Mouse (Mus musculus) neural tube, embryonic 12.5 days (tissue): ENCODE data around the gene Abi1. TPM values are rescaled to one million over a fixed set of nuclear protein-coding genes. Genes with fewer than 3 reads are reported as not detected.
A peak's percentile ranks its signal among the peaks of the same experiment; 100 is the strongest.
"Not testable (repeated sequence)": the region's sequence is repeated elsewhere in the genome, so short reads cannot be mapped to it uniquely, and the experiment has no call there.

Source experiments
- ATAC-seq: fragments of 200-750 bp; cut with Nextera tagmentation; 2 replicates; pipeline ENCODE4 v1.8.0; 2017; ENCODE audit warnings: low read depth, mild to moderate bottlenecking, moderate TSS enrichment, moderate library complexity; ENCODE audit not compliant: low FRiP score
- H3K27ac ChIP-seq: fragments of 300-500 bp; sonication (generic); 2 replicates; pipeline ENCODE4 v1.5.1; 2016
- H3K27me3 ChIP-seq: fragments of 300-500 bp; sonication (generic); replicated peaks from 2 replicates; pipeline ENCODE4 v1.6.1; 2016; ENCODE audit warnings: mild to moderate bottlenecking
- H3K36me3 ChIP-seq: fragments of 300-500 bp; sonication (generic); 2 replicates; pipeline ENCODE4 v1.6.1; 2016; ENCODE audit warnings: mild to moderate bottlenecking
- H3K4me1 ChIP-seq: fragments of 300-500 bp; sonication (generic); 2 replicates; pipeline ENCODE4 v1.6.1; 2016
- H3K4me2 ChIP-seq: fragments of 300-500 bp; sonication (generic); replicated peaks from 2 replicates; pipeline ENCODE4 v1.6.1; 2016; ENCODE audit warnings: mild to moderate bottlenecking
- H3K4me3 ChIP-seq: fragments of 300-500 bp; sonication (generic); 2 replicates; pipeline ENCODE4 v1.5.1; 2016
- H3K9ac ChIP-seq: fragments of 300-500 bp; sonication (generic); 2 replicates; pipeline ENCODE4 v1.6.1; 2016; ENCODE audit warnings: mild to moderate bottlenecking
- H3K9me3 ChIP-seq: fragments of 300-500 bp; sonication (generic); 2 replicates; pipeline ENCODE4 v1.6.1; 2016; ENCODE audit warnings: mild to moderate bottlenecking
- WGBS: fragments of 180-500 bp; shearing (Covaris S2); methylation state at CpG from one replicate; pipeline ENCODE4 v1.1.7; 2016; 5-methylcytosine and 5-hydroxymethylcytosine counted together
- polyA plus RNA-seq: library from polyadenylated mRNA; unstranded; fragments of >200 nt; fragmentation: Nextera tagmentation; extraction: Ambion mirVana; gene quantifications from 2 replicates; pipeline ENCODE4 v1.2.1, GENCODE M21; 2016

The Abi1 gene
- polyA plus RNA-seq, 1 experiment from 2014 or later, result 46.9 TPM

DNA sequence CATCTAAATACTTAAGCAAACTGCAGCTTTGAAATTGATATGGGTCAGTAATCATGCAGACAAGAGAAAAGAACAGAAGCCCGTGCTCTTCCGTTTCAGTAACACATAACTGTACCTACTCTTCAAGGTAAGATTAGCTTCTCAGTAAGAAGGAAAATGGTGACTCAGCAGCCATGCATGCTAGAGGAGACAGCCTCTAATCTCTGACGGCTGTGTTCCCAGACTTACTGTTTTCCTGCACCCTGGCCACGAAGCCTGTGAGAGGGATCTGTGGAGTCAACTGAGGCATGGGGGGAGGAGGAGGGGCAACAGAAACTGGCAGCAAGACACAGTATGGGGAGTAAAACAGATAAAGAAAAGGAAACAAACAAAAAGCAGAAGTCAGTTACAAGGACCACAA is 90.1 kb downstream of the Abi1 start:
- Histone ChIP-seq H3K9ac (no peak overlapping the region), H3K9me3 (no peaks in the 10 kb centered on the region), H3K4me1 (no peaks in the 10 kb centered on the region), H3K27me3 (no peaks in the 10 kb centered on the region), H3K4me2 (no peak overlapping the region), H3K4me3 (no peak overlapping the region), H3K27ac (no peak overlapping the region), H3K36me3 (peaks cover 10% of the 10 kb centered on the region; the same call in 1 of the 2 replicates)
- 75% methylated on average over 4 of the region's 4 CpGs for WGBS
- ATAC-seq, result no peak

DNA sequence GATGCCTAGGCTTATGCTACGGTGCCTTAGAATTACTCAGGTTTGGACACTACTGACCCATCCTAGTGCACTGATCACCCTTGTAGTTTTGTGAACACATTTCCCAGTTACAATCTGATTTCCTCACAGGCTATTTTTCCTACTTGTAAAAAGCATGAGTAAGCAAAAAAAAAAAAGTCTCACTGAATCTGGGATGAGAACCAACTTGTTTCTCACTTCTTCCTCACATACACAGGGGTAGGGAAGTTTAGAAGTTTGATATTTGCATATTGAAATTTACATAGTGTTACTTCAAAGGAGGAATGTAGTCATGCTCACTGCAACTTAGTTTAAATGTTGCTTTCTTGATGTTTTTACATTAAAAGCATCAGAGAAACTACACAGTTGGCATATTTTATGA is 106.5 kb downstream of the Abi1 start:
- no peak overlapping the region for H3K4me3 ChIP-seq
- no peak overlapping the region for H3K9ac ChIP-seq
- H3K4me1 ChIP-seq, result no peaks in the 10 kb centered on the region
- H3K9me3 ChIP-seq, result no peaks in the 10 kb centered on the region
- 89% methylated on average over 1 of the region's 1 CpGs for WGBS
- no peak overlapping the region for H3K27ac ChIP-seq
- H3K27me3 ChIP-seq, result no peaks in the 10 kb centered on the region
- no peak for ATAC-seq
- H3K36me3 ChIP-seq, result peaks cover 23% of the 10 kb centered on the region
- no peak overlapping the region for H3K4me2 ChIP-seq

DNA sequence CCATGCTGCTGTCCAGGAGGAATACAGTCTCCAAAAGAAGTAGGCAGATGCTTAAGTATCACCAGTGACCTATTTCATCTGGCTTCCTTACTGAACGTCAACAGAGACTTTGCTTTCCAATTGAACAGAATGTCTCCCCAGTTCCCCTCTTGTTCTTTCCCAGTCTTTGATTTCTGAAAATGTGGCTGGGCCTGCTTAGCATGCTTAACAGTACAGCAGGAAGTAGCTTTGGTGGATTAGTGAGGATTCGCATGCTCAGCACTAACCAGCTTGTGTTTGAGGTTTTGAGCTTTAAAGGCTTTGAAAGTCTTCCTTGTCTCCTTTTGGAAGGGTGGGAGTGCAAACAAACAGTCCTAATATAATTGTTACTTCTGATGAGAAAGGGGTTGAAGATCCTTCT is 111.8 kb downstream of the Abi1 start:
- WGBS, result 83% methylated on average over 2 of the region's 2 CpGs
- H3K9ac ChIP-seq, result no peak overlapping the region
- peaks cover 22% of the 10 kb centered on the region for H3K36me3 ChIP-seq
- no peaks in the 10 kb centered on the region for H3K27me3 ChIP-seq
- H3K27ac ChIP-seq, result no peak overlapping the region
- ATAC-seq, result no peak
- no peaks in the 10 kb centered on the region for H3K9me3 ChIP-seq
- no peaks in the 10 kb centered on the region for H3K4me1 ChIP-seq
- no peak overlapping the region for H3K4me3 ChIP-seq
- H3K4me2 ChIP-seq, result no peak overlapping the region

DNA sequence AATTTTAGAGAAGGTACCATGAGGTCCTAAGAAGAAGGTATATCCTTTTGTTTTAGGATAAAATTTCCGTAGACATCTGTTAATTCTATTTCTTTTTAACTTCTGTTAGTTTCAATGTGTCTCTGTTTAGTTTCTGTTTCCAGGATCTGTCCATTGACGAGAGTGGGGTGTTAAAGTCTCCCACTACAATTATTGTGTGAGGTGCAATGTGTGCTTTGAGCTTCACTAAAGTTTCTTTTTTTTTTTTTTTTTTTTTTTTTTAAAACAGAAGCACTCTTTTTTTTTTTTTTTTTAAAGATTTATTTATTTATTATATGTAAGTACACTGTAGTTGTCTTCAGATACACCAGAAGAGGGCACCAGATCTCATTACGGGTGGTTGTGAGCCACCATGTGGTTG is 114.1 kb downstream of the Abi1 start:
- not testable (repeated sequence) for H3K4me2 ChIP-seq, H3K9me3 ChIP-seq, H3K27ac ChIP-seq, ATAC-seq, H3K4me3 ChIP-seq, H3K27me3 ChIP-seq, H3K9ac ChIP-seq, H3K4me1 ChIP-seq
- 97% methylated on average over 3 of the region's 3 CpGs for WGBS
- H3K36me3 ChIP-seq, result peaks cover 14% of the 10 kb centered on the region

DNA sequence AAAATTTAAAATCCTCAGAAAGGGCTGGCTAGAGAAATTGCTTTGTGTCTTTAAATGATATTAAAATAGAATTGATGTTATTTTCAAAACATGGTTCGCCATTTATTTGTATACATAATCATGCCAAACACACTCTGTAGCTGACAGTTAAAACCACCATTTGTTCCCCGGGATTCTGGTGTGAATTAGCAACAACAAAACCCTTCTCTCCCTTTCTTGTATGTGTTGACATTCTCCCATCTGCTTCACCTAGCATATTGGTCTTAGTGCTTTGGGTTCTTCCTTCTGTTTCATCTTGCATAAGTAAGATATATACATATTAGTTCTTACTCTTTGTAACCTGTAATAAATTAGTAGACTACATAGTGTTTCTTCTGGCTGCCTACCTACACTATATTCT is 121.4 kb downstream of the Abi1 start:
- H3K4me3 ChIP-seq, result no peak overlapping the region
- H3K4me2 ChIP-seq, result no peak overlapping the region
- no peak overlapping the region for H3K27ac ChIP-seq
- no peaks in the 10 kb centered on the region for H3K4me1 ChIP-seq
- peaks cover 23% of the 10 kb centered on the region for H3K36me3 ChIP-seq
- H3K9ac ChIP-seq, result no peak overlapping the region
- H3K9me3 ChIP-seq, result no peaks in the 10 kb centered on the region
- no peak for ATAC-seq
- H3K27me3 ChIP-seq, result no peaks in the 10 kb centered on the region
- WGBS, result 93% methylated on average over 2 of the region's 2 CpGs

DNA sequence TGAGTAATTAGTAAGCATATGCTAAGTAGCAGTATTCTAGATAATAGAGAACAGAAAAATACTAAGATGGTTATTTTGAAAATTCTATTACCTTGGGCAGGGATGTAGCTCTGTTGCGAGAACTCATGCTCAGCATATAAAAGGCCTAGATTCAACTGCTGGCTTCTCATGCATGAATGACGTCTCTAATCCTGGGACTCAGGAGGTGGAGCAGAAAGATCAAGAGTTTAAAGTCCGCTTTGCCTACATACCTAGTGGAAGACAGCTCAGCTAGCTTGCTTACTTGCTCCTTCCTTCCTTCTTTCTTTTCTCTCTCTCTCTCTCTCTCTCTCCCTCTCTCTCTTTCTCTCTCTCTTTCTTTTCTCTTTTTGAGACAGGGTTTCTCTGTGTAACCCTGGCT is 125.6 kb downstream of the Abi1 start:
- ATAC-seq, result no peak
- Histone ChIP-seq H3K27ac (no peak overlapping the region), H3K27me3 (no peaks in the 10 kb centered on the region), H3K4me2 (no peak overlapping the region), H3K4me1 (no peaks in the 10 kb centered on the region), H3K9ac (no peak overlapping the region), H3K36me3 (peaks cover 38% of the 10 kb centered on the region), H3K9me3 (no peaks in the 10 kb centered on the region), H3K4me3 (no peak overlapping the region)
- WGBS, result 89% methylated on average over 3 of the region's 3 CpGs

DNA sequence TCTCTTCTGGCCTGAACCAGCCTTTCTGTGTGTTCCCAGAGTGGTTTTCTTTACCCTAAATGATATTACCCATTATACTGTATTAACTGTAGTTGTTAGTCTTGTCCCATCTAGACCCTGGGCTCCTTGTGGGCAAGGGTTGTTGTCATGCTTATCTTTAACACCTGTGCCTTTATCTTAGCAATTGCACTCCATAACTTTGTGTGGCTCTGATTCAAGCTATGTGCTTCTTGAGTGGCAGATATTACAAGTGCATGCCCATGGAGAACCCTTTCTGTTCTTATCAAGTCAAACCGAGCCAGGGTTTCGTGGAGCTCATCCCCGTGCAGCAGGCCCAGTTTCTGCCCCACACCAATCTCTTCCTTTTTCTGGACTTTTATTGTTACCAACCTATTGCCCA is 136.1 kb downstream of the Abi1 start:
- Histone ChIP-seq H3K4me3 (no peak overlapping the region), H3K36me3 (peaks cover 33% of the 10 kb centered on the region), H3K9me3 (no peaks in the 10 kb centered on the region), H3K27ac (no peak overlapping the region), H3K9ac (no peak overlapping the region), H3K4me2 (no peak overlapping the region), H3K4me1 (no peaks in the 10 kb centered on the region), H3K27me3 (no peaks in the 10 kb centered on the region)
- WGBS, result 89% methylated on average over 3 of the region's 3 CpGs
- ATAC-seq, result no peak

DNA sequence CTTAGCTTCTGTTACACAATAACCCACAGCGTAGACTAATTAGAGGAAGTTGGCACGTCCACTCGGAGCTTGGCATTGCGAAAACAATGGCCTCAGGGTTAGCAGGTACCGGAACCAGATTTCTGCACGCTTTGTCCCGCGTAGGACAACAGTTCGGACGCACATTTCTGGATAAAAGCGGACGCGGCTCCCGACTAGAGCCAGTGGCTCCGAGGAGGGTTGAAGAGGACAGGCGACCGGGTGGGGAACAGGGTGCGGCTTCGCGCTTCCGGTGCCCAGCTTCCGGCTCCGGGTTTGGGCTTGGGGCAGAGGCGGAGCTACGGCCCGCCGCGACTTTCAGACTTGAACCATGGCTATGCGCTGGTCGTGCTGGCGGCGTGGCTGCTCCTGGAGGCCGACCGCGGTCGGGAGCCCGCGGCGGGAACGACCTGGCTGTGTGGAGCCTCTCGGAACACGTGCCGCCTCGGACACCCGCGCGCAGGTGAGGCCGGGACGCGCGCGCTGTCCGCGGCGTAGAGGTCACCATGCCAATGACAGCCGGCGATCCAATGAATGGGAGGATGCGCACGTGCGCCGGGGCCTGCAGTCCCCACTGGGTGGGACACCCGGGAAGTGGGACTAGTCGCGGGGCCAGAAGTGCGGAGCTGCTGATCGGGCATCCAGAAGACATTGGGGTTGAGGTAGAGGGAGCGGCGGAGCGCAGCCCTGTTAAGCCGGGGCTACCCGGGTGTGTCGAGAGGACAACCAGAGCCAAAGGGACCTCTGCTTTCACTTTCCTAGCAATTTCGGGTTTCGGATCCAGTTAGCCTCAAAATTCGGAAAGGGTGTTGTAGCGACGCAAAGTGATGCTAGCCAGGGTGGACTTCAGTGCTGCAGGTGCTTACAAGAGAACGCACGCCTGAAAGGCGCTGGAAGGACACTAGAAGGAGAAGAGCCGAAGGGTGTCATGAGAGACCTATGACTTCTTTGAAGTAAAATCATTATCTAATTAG is 144.5 kb downstream of the Abi1 start, which contains the start of gene Pdss1:
TSS of gene Pdss1 (plus strand) at position 241 of the 992 bp plus-strand sequence.
- ATAC-seq, result peak; percentile 98
- H3K4me3 ChIP-seq, result peak within 1 kb of the TSS; percentile 89
- no peaks in the 10 kb centered on the region for H3K9me3 ChIP-seq
- no peaks in the 10 kb centered on the region; the same call in 1 of the 2 replicates for H3K36me3 ChIP-seq
- H3K4me1 ChIP-seq, result no peaks in the 10 kb centered on the region
- no peaks in the 10 kb centered on the region for H3K27me3 ChIP-seq
- peak within 1 kb of the TSS; percentile 62; the same call in 1 of the 2 replicates for H3K27ac ChIP-seq
- peak within 1 kb of the TSS; percentile 69 for H3K9ac ChIP-seq
- peak within 1 kb of the TSS; percentile 82 for H3K4me2 ChIP-seq
- WGBS, result under 1% methylated on average over 81 of the region's 81 CpGs

DNA sequence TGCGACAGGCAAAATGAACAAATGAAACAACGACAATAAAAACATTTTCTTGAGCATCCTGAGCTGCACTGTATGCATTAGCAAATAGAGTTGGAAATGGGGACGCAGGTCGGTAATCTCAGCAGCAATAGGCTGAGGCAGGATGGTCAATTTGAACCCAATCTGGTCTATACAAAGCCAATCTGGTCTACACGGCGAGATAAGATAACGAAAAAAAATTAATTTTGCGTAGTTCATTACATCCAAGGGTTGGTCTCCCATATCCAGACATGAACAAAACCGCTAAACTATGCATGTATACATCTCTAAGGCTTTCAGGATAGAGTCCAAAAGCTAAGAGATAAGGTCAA is 145.1 kb downstream of the Abi1 start:
- Histone ChIP-seq H3K4me2 (peak overlapping the region; percentile 82), H3K36me3 (no peaks in the 10 kb centered on the region; the same call in 1 of the 2 replicates), H3K27ac (0 out of 2 replicates have a peak overlapping the region, but pooled peaks have one; percentile 62), H3K27me3 (no peaks in the 10 kb centered on the region), H3K4me1 (no peaks in the 10 kb centered on the region), H3K4me3 (peak overlapping the region; percentile 89), H3K9me3 (no peaks in the 10 kb centered on the region), H3K9ac (peak overlapping the region; percentile 69)
- WGBS, result 24% methylated on average over 9 of the region's 9 CpGs
- ATAC-seq, result peak; percentile 9; the same call in 1 of the 2 replicates

Other genes starting within 250 kb of the Abi1 start
- 20.2 and 23.1 TPM in 2 replicates for gene Pdss1, start 144.7 kb downstream of the Abi1 start, polyA plus RNA-seq
- 68.3 and 71.8 TPM in 2 replicates for gene Acbd5, start 27.9 kb upstream of the Abi1 start, polyA plus RNA-seq
- gene Mastl, start 115.8 kb upstream of the Abi1 start, polyA plus RNA-seq, result 8.1 TPM in 2 replicates
- gene Yme1l1, start 116.1 kb upstream of the Abi1 start, polyA plus RNA-seq, result 75.1 and 76.3 TPM in 2 replicates
- not detected in 2 replicates for gene 4931423N10Rik, start 167.2 kb upstream of the Abi1 start, polyA plus RNA-seq